In the genomic region with DNA sequence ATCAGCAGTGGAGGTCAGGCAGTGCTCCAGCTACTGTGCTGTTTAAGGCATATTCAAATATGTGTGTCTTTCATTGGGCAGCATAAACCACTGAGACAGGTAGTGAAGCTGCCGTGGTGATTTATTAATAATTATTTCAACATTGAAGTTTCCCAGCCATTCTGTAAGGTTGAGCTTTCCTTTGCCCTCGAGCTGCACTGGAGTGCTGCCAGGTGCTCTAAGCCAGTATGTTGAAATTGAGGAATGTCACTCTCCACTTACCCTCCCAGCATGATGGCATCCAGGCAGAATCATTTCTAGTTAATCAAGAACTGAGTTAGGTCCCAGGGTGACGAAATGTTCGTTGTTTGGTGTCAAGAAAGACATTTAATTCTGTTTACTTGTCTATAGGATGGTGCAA, we compare ENCODE assay signal across 11 mouse cellular contexts. TPM values are rescaled to one million over a fixed set of nuclear protein-coding genes. Genes with fewer than 3 reads are reported as not detected.
DNase-seq lines count a peak whose midpoint lies in the region; ATAC-seq and TF ChIP-seq lines count a peak whose summit lies in the region.
"Had no signal": no experiment of that assay in that cellular context is flagged by ENCODE, and none has a peak within 500 bp of the region (broad histone marks: within the 10 kb centered on the region; RNA-seq: fewer than 3 reads in every experiment).

No protein-coding gene starts in this region.

- H3K27me3 ChIP-seq in heart, embryonic 14.5 days (ENCODE audit: control insufficient read depth, insufficient read depth, low read length) = no peaks in the 10 kb centered on the region
- no peaks in the 10 kb centered on the region for H3K27me3 ChIP-seq in liver, postnatal 0 days (ENCODE audit: insufficient read depth, low read length)
- H3K27me3 ChIP-seq in midbrain, embryonic 16.5 days (ENCODE audit: control insufficient read depth, insufficient read depth, low read depth, low read length) = no peaks in the 10 kb centered on the region
- H3K27me3 ChIP-seq: intestine, embryonic 15.5 days; stomach, embryonic 15.5 days had no signal

- no peaks in the 10 kb centered on the region for H3K9me3 ChIP-seq in heart, embryonic 14.5 days (ENCODE audit: control insufficient read depth, low read length)
- no peaks in the 10 kb centered on the region for H3K9me3 ChIP-seq in liver, postnatal 0 days (ENCODE audit: low read length)
- H3K9me3 ChIP-seq in midbrain, embryonic 16.5 days (replicated peaks; ENCODE audit: control insufficient read depth, low read length, poor library complexity, severe bottlenecking) = no peaks in the 10 kb centered on the region; the same call in 1 of the 2 replicates
- H3K9me3 ChIP-seq: intestine, embryonic 15.5 days; stomach, embryonic 15.5 days had no signal

- no peak overlapping the region for H3K9ac ChIP-seq in heart, embryonic 14.5 days (ENCODE audit: low read length)
- no peak overlapping the region for H3K9ac ChIP-seq in liver, postnatal 0 days (replicated peaks)
- no peak overlapping the region for H3K9ac ChIP-seq in midbrain, embryonic 16.5 days (ENCODE audit: low read depth, low read length)
- H3K9ac ChIP-seq: intestine, embryonic 15.5 days; stomach, embryonic 15.5 days had no signal

- H3K4me3 ChIP-seq in heart, embryonic 14.5 days (ENCODE audit: control insufficient read depth in 1 of 2, insufficient read depth in 1 of 2, low read depth in 1 of 2, low read length in 2 of 2) = no peak overlapping the region
- H3K4me3 ChIP-seq in liver, postnatal 0 days (ENCODE audit: low read depth, low read length) = no peak overlapping the region
- H3K4me3 ChIP-seq in midbrain, embryonic 16.5 days (ENCODE audit: low read depth, low read length) = no peak overlapping the region
- H3K4me3 ChIP-seq: intestine, embryonic 15.5 days; stomach, embryonic 15.5 days had no signal

- intact Hi-C loops in heart, postnatal 25 days (cut with DNase I) = no loop called here

- WGBS in heart, embryonic 14.5 days = 24% methylated on average over 4 of the region's 4 CpGs
- 52% methylated on average over 4 of the region's 4 CpGs for WGBS in liver, postnatal 0 days (ENCODE audit: insufficient replicate concordance)
- WGBS in midbrain, embryonic 16.5 days = 61% methylated on average over 4 of the region's 4 CpGs

- peaks cover 6 to 19% of the 10 kb centered on the region in 2 experiments for H3K4me1 ChIP-seq in heart, embryonic 14.5 days (ENCODE audit: control insufficient read depth in 2 of 2, insufficient read depth in 2 of 2, low read length in 2 of 2)
- H3K4me1 ChIP-seq in liver, postnatal 0 days (ENCODE audit: insufficient read depth) = peaks cover 7% of the 10 kb centered on the region; the same call in 1 of the 2 replicates
- no peaks in the 10 kb centered on the region for H3K4me1 ChIP-seq in midbrain, embryonic 16.5 days (ENCODE audit: control insufficient read depth, insufficient read depth, low read length)
- H3K4me1 ChIP-seq: intestine, embryonic 15.5 days; stomach, embryonic 15.5 days had no signal

- ATAC-seq in heart, embryonic 14.5 days (ENCODE audit: insufficient number of reproducible peaks, insufficient read depth, low FRiP score, low read depth) = no peak
- ATAC-seq in liver, postnatal 0 days = peak; percentile 95
- ATAC-seq in midbrain, embryonic 16.5 days = no peak
- ATAC-seq: intestine, embryonic 15.5 days had no signal

- H3K4me2 ChIP-seq in heart, embryonic 14.5 days (ENCODE audit: low read length) = peak overlapping the region; percentile 47
- peak overlapping the region; percentile 36; the same call in 1 of the 2 replicates for H3K4me2 ChIP-seq in liver, postnatal 0 days (ENCODE audit: low read depth, low read length)
- H3K4me2 ChIP-seq in midbrain, embryonic 16.5 days (ENCODE audit: low read length) = no peak overlapping the region
- H3K4me2 ChIP-seq: intestine, embryonic 15.5 days; stomach, embryonic 15.5 days had no signal

- H3K27ac ChIP-seq in heart, embryonic 14.5 days (replicated peaks in 1 of 2; ENCODE audit: control insufficient read depth in 1 of 2, insufficient read depth in 1 of 2, low read depth in 2 of 2, low read length in 2 of 2) = peak overlapping the region; percentile 19 to 63; a peak in 2 of 4 replicates
- H3K27ac ChIP-seq in liver, postnatal 0 days (ENCODE audit: low read depth) = peak overlapping the region; percentile 66; the same call in 1 of the 2 replicates
- no peak overlapping the region for H3K27ac ChIP-seq in midbrain, embryonic 16.5 days (ENCODE audit: low read length)
- H3K27ac ChIP-seq: intestine, embryonic 15.5 days; stomach, embryonic 15.5 days had no signal

- no peak for DNase-seq in heart, postnatal 25 days (ENCODE audit: low spot score)
- DNase-seq in Muller cell, postnatal 12 days (ENCODE audit: inconsistent ontology term) = peak; percentile 62
- peak; percentile 81 for DNase-seq in fat pad, adult 2 months (ENCODE audit: extremely low read depth, low read depth, low spot score)
- DNase-seq in liver, postnatal 0 days = peak; percentile 67
- no peak for DNase-seq in ovary, adult 18-20 months (ENCODE audit: low spot score)
- DNase-seq in thymus, postnatal 14 days = no peak
- DNase-seq: gastrocnemius, postnatal 14 days had no signal

- no peak; the same call in 1 of the 2 replicates for TF ChIP-seq EP300 in liver, postnatal 0 days (IDR thresholded peaks at IDR 0.05; ENCODE audit: low read depth)

- no peak for TF ChIP-seq CTCF in liver, postnatal 0 days (IDR thresholded peaks at IDR 0.05; ENCODE audit: low read depth)

- no peaks in the 10 kb centered on the region for H3K36me3 ChIP-seq in heart, embryonic 14.5 days (ENCODE audit: control insufficient read depth, insufficient read depth, low read length)
- no peaks in the 10 kb centered on the region for H3K36me3 ChIP-seq in liver, postnatal 0 days (replicated peaks; ENCODE audit: insufficient read depth, low read length)
- H3K36me3 ChIP-seq in midbrain, embryonic 16.5 days (ENCODE audit: control insufficient read depth, insufficient read depth, low read length) = no peaks in the 10 kb centered on the region
- H3K36me3 ChIP-seq: intestine, embryonic 15.5 days; stomach, embryonic 15.5 days had no signal

RNA-seq across cellular contexts. Expression of a gene that starts 24.4 kb away (rescaled TPM):
- polyA plus RNA-seq in heart, embryonic 14.5 days (2014; fragmentation: Nextera tagmentation; extraction: Ambion mirVana) = 59.3 and 65.6 TPM in 2 replicates
- 10 to 100 TPM; 88.1 to 99.8 TPM for total RNA-seq in heart, postnatal 25 days (2021)
- 95.0 and 102 TPM in 2 replicates for polyA plus RNA-seq in liver, postnatal 0 days (2015; fragmentation: Nextera tagmentation; extraction: Ambion mirVana)
- polyA plus RNA-seq in midbrain, embryonic 16.5 days (2015; fragmentation: Nextera tagmentation; extraction: Ambion mirVana) = 31.0 and 35.0 TPM in 2 replicates

Comparison
In these comparisons a context has a peak if more than half of its experiments do, and no peak if none do; other contexts are left out.
1. DNase-seq: peak in Muller cell, postnatal 12 days (single experiment), fat pad, adult 2 months (single experiment) and liver, postnatal 0 days (single experiment); none in heart, postnatal 25 days (single experiment), ovary, adult 18-20 months (single experiment) and thymus, postnatal 14 days (single experiment).